Mouse (Mus musculus): ENCODE results near the gene Lgr4. TPM values are rescaled to one million over a fixed set of nuclear protein-coding genes. Genes with fewer than 3 reads are reported as not detected.
A peak's percentile ranks its signal among the peaks of the same experiment; 100 is the strongest.

Gene Lgr4
- total RNA-seq, 4 experiments from 2014 or later: 24.2 to 33.3 (median 29.2) TPM

GRCm38 (mm10) chr2:109946426-109946825, 29.0 kb downstream of the Lgr4 start:
- DNase-seq (ENCODE audit: low spot score in 2 of 2): no peak

GRCm38 (mm10) chr2:109949519-109949918, 32.1 kb downstream of the Lgr4 start:
- no peak for DNase-seq (ENCODE audit: low spot score in 2 of 2)

GRCm38 (mm10) chr2:109950311-109950710, 32.9 kb downstream of the Lgr4 start:
- DNase-seq (ENCODE audit: low spot score in 2 of 2): no peak

GRCm38 (mm10) chr2:109951050-109951449, 33.6 kb downstream of the Lgr4 start:
- DNase-seq (ENCODE audit: low spot score in 2 of 2): no peak

- no peak for DNase-seq (ENCODE audit: low spot score in 2 of 2)
Observed at GRCm38 (mm10) chr2:109953048-109953717, 35.7 kb downstream of the Lgr4 start.

GRCm38 (mm10) chr2:109953893-109954292, 36.4 kb downstream of the Lgr4 start:
- no peak for DNase-seq (ENCODE audit: low spot score in 2 of 2)

GRCm38 (mm10) chr2:109955060-109955459, 37.6 kb downstream of the Lgr4 start:
- no peak for DNase-seq (ENCODE audit: low spot score in 2 of 2)

- DNase-seq (ENCODE audit: low spot score in 2 of 2): no peak
Observed at GRCm38 (mm10) chr2:109955910-109956309, 38.5 kb downstream of the Lgr4 start.

GRCm38 (mm10) chr2:109956785-109957184, 39.3 kb downstream of the Lgr4 start:
- no peak for DNase-seq (ENCODE audit: low spot score in 2 of 2)

GRCm38 (mm10) chr2:109958692-109959406, 41.4 kb downstream of the Lgr4 start:
- DNase-seq (ENCODE audit: low spot score in 2 of 2): no peak

- no peak for DNase-seq (ENCODE audit: low spot score in 2 of 2)
Observed at GRCm38 (mm10) chr2:109959407-109960075, 42.1 kb downstream of the Lgr4 start.

- peak in 1 of 2 experiments; percentile 25 for DNase-seq (ENCODE audit: low spot score in 2 of 2)
Observed at GRCm38 (mm10) chr2:109960246-109960645, 42.8 kb downstream of the Lgr4 start.

GRCm38 (mm10) chr2:109961174-109961573, 43.7 kb downstream of the Lgr4 start:
- DNase-seq (ENCODE audit: low spot score in 2 of 2): no peak

GRCm38 (mm10) chr2:109963591-109964258, 46.3 kb downstream of the Lgr4 start:
- DNase-seq (ENCODE audit: low spot score in 2 of 2): no peak

GRCm38 (mm10) chr2:109965753-109966420, 48.4 kb downstream of the Lgr4 start:
- DNase-seq (ENCODE audit: low spot score in 2 of 2): no peak

GRCm38 (mm10) chr2:109966863-109967262, 49.4 kb downstream of the Lgr4 start:
- DNase-seq (ENCODE audit: low spot score in 2 of 2): no peak

- DNase-seq (ENCODE audit: low spot score in 2 of 2): no peak
Observed at GRCm38 (mm10) chr2:109969381-109969780, 51.9 kb downstream of the Lgr4 start.

- DNase-seq (ENCODE audit: low spot score in 2 of 2): no peak
Observed at GRCm38 (mm10) chr2:109969926-109970532, 52.6 kb downstream of the Lgr4 start.

- DNase-seq (ENCODE audit: low spot score in 2 of 2): no peak
Observed at GRCm38 (mm10) chr2:109970744-109971410, 53.4 kb downstream of the Lgr4 start.

- no peak for DNase-seq (ENCODE audit: low spot score in 2 of 2)
Observed at GRCm38 (mm10) chr2:109972310-109972709, 54.9 kb downstream of the Lgr4 start.
